Mouse (Mus musculus) G1E (cell line): ENCODE measurements around the gene Emc6. TPM values are rescaled to one million over a fixed set of nuclear protein-coding genes. Genes with fewer than 3 reads are reported as not detected.

Experiments
- ATAC-seq: 2 replicates; pipeline ENCODE4 v1.8.0; 2016; ENCODE audit warnings: mild to moderate bottlenecking; ENCODE audit not compliant: insufficient number of reproducible peaks, poor library complexity, low FRiP score, severe bottlenecking; ENCODE audit errors: extremely low read depth
- DNase-seq: peaks from one replicate; pipeline ENCODE4 v3.0.0; 2012; ENCODE audit warnings: low spot score
- H3K27me3 ChIP-seq: 2 replicates; pipeline ENCODE4 v1.6.1; 2012; ENCODE audit warnings: mild to moderate bottlenecking, low read length, inconsistent platforms; ENCODE audit not compliant: insufficient read depth
- H3K36me3 ChIP-seq: replicated peaks from 2 replicates; pipeline ENCODE3; 2012; ENCODE audit warnings: mild to moderate bottlenecking, inconsistent platforms
- H3K4me1 ChIP-seq: 2 replicates; pipeline ENCODE4 v1.6.1; 2012; ENCODE audit warnings: low read depth, low read length, inconsistent platforms, mixed read lengths; ENCODE audit not compliant: insufficient read depth
- H3K4me3 ChIP-seq: 2 replicates; pipeline ENCODE4 v1.5.1; 2012; ENCODE audit warnings: low read depth, mild to moderate bottlenecking, inconsistent platforms, low read length, moderate library complexity, mixed read lengths
- H3K9me3 ChIP-seq: replicated peaks from 2 replicates; pipeline ENCODE4 v1.6.1; 2012; ENCODE audit warnings: inconsistent platforms
- CTCF ChIP-seq: IDR thresholded peaks from 2 replicates; pipeline ENCODE4 v1.5.1; 2012; ENCODE audit warnings: low read depth, low read length, inconsistent platforms, mixed read lengths
- GATA1 ChIP-seq: IDR thresholded peaks from 2 replicates; pipeline ENCODE4 v1.6.1; 2012; ENCODE audit warnings: borderline replicate concordance, low read length, inconsistent platforms, mixed read lengths
- GATA2 ChIP-seq: IDR thresholded peaks from 2 replicates; pipeline ENCODE4 v1.6.1; 2012; ENCODE audit warnings: low read depth, low read length, inconsistent platforms, borderline replicate concordance
- POLR2AphosphoS5 ChIP-seq: IDR thresholded peaks from 2 replicates; pipeline ENCODE4 v1.6.1; 2012; ENCODE audit warnings: low read depth, low read length, inconsistent platforms; ENCODE audit not compliant: insufficient replicate concordance
- TAL1 ChIP-seq: conservative IDR thresholded peaks from 2 replicates; pipeline ENCODE4 v1.6.1; 2012; ENCODE audit warnings: low read depth, low read length, inconsistent platforms, mixed read lengths
- polyA plus RNA-seq: library from polyadenylated mRNA; stranded (reverse); fragments of >175 nt; gene quantifications from 2 replicates; pipeline ENCODE4 v1.2.3, GENCODE M21; 2012
- total RNA-seq, 2 experiments: library from RNA; stranded (forward) in 1 of 2; stranded (reverse) in 1 of 2; fragments of 200-1000 nt in 1 of 2; fragments of >200 nt in 1 of 2; fragmentation: Nextera tagmentation in 1 of 2; gene quantifications; 2 replicates each; pipeline ENCODE4 v1.2.3; 2014 to 2017

The Emc6 gene
- total and polyA plus RNA-seq, 3 experiments, result 43.7 to 178 (median 54.7) TPM

DNA sequence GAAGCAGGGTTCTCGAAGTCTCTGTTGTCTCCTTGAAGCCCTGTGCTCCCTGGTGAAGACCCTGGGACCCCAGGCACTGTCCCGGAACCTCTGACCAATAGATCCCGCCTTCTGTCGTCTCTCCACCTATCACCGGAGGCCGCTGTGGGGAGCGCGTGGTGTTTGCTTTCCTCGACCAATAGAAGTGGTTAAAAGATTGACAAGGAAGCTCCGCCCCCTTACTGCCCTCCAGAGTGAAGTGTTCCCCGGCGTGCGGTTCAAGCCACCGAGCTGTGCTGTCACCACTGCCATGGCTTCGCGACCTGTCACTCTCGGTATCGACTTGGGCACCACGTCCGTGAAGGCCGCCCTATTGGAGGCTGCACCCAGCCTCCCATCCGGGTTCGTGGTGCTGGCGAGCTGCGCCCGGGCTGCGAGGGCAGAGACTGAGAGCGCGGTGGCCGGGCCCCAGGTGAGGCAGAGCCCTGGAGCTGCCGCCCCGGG is 22.4 kb upstream of the Emc6 start, which contains the start of gene Shpk:
TSS of gene Shpk (plus strand) at position 231 of the 483 bp plus-strand sequence.
- ATAC-seq (peak; percentile 97), DNase-seq (peak; percentile 98)
- Histone ChIP-seq H3K4me3 (peak within 1 kb of the TSS; percentile 90), H3K4me1 (peaks cover 31% of the 10 kb centered on the region), H3K36me3 (peaks cover 23% of the 10 kb centered on the region), H3K9me3 (no peaks in the 10 kb centered on the region), H3K27me3 (0 out of 2 replicates have a peak, but pooled peaks cover 3% of the 10 kb centered on the region)
- no peak for TF ChIP-seq TAL1
- TF ChIP-seq GATA1, result no peak
- no peak for TF ChIP-seq POLR2AphosphoS5
- TF ChIP-seq GATA2, result no peak
- TF ChIP-seq CTCF, result no peak

- H3K27me3 ChIP-seq, result 0 out of 2 replicates have a peak, but pooled peaks cover 3% of the 10 kb centered on the region
- H3K9me3 ChIP-seq, result no peaks in the 10 kb centered on the region
- peak; percentile 88 for DNase-seq
- peaks cover 29% of the 10 kb centered on the region for H3K36me3 ChIP-seq
- peak; percentile 83 for ATAC-seq
- H3K4me1 ChIP-seq, result peaks cover 31% of the 10 kb centered on the region
- peak within 1 kb of the TSS; percentile 90 for H3K4me3 ChIP-seq
- TF ChIP-seq CTCF, result no peak
- no peak for TF ChIP-seq GATA2
- no peak for TF ChIP-seq GATA1
Measured at GRCm38 (mm10) chr11:73198603-73199229, 21.9 kb upstream of the Emc6 start, which contains the start of gene Ctns. Ctns (minus strand) TSS chr11:73199042.

GRCm38 (mm10) chr11:73198190-73198589 is 21.4 kb upstream of the Emc6 start:
- peaks cover 31% of the 10 kb centered on the region for H3K4me1 ChIP-seq
- no peak for ATAC-seq

GRCm38 (mm10) chr11:73194444-73194843 is 17.6 kb upstream of the Emc6 start:
- Histone ChIP-seq H3K36me3 (peaks cover 65% of the 10 kb centered on the region), H3K4me3 (no peak overlapping the region), H3K9me3 (no peaks in the 10 kb centered on the region), H3K27me3 (no peaks in the 10 kb centered on the region), H3K4me1 (peaks cover 22% of the 10 kb centered on the region)
- no peak for TF ChIP-seq GATA1
- no peak for TF ChIP-seq TAL1
- no peak for TF ChIP-seq GATA2
- TF ChIP-seq CTCF, result no peak
- TF ChIP-seq POLR2AphosphoS5, result no peak
- DNase-seq (no peak), ATAC-seq (no peak)

More at GRCm38 (mm10) chr11:73198190-73198589, 21.4 kb upstream of the Emc6 start:
- DNase-seq, result no peak
- H3K9me3 ChIP-seq, result no peaks in the 10 kb centered on the region
- H3K27me3 ChIP-seq, result 0 out of 2 replicates have a peak, but pooled peaks cover 3% of the 10 kb centered on the region
- TF ChIP-seq CTCF (no peak), GATA1 (no peak), TAL1 (no peak), GATA2 (no peak), POLR2AphosphoS5 (no peak)
- peak overlapping the region; percentile 90 for H3K4me3 ChIP-seq
- H3K36me3 ChIP-seq, result peaks cover 33% of the 10 kb centered on the region

DNA sequence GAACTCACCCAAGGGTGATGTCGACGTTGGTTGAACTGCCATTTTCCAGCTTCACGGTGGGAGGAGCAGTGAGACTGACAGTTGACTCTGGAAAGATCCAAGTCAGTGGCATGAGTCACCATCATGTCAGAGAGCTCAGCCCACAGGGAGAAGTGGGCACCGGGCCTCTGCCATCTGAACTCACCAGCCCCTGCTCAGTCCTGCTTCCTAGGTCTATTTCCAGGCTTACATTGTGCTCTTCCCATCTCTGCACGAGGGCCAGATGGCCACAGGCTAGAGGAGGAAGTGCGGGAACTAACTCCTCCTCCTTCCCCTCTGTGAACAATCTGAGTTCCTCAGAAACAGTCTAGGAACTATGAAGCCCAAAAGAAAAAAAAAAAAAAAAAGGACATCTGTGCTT is 16.2 kb upstream of the Emc6 start:
- TF ChIP-seq GATA2 (no peak), GATA1 (no peak), TAL1 (no peak), POLR2AphosphoS5 (no peak), CTCF (no peak)
- DNase-seq (no peak), ATAC-seq (no peak)
- Histone ChIP-seq H3K36me3 (peaks cover 78% of the 10 kb centered on the region), H3K9me3 (no peaks in the 10 kb centered on the region), H3K27me3 (no peaks in the 10 kb centered on the region), H3K4me1 (peaks cover 10% of the 10 kb centered on the region), H3K4me3 (no peak overlapping the region)

- Histone ChIP-seq H3K4me1 (no peaks in the 10 kb centered on the region), H3K9me3 (no peaks in the 10 kb centered on the region), H3K4me3 (no peak overlapping the region), H3K36me3 (peaks cover 85% of the 10 kb centered on the region), H3K27me3 (no peaks in the 10 kb centered on the region)
- ATAC-seq (no peak), DNase-seq (no peak)
- TF ChIP-seq POLR2AphosphoS5, result no peak
- no peak for TF ChIP-seq GATA2
- TF ChIP-seq CTCF, result no peak
- no peak for TF ChIP-seq GATA1
- no peak for TF ChIP-seq TAL1
Measured at GRCm38 (mm10) chr11:73187231-73187630, 10.4 kb upstream of the Emc6 start.
